Comparison of ENCODE assay signal across 10 mouse cellular contexts in genomic region chrX:102060891-102061290, GRCm38 (mm10). TPM values are rescaled to one million over a fixed set of nuclear protein-coding genes. Genes with fewer than 3 reads are reported as not detected.
A peak's percentile ranks its signal among the peaks of the same experiment; 100 is the strongest.
DNase-seq lines count a peak whose midpoint lies in the region; ATAC-seq lines count a peak whose summit lies in the region.
"Had no signal": no experiment of that assay in that cellular context is flagged by ENCODE, and none has a peak within 500 bp of the region (broad histone marks: within the 10 kb centered on the region; RNA-seq: fewer than 3 reads in every experiment).

No protein-coding gene starts in this region.

- no peaks in the 10 kb centered on the region for H3K9me3 ChIP-seq in forebrain, embryonic 14.5 days (replicated peaks; ENCODE audit: control insufficient read depth, low read length)
- H3K9me3 ChIP-seq in forebrain, embryonic 13.5 days (replicated peaks), result no peaks in the 10 kb centered on the region
- H3K9me3 ChIP-seq: limb, embryonic 13.5 days had no signal

- H3K4me1 ChIP-seq in forebrain, embryonic 14.5 days (ENCODE audit: control insufficient read depth, insufficient read depth, low read length), result no peaks in the 10 kb centered on the region
- H3K4me1 ChIP-seq in forebrain, embryonic 13.5 days, result peaks cover 19% of the 10 kb centered on the region; the same call in 1 of the 2 replicates

- no peak overlapping the region for H3K4me3 ChIP-seq in forebrain, embryonic 14.5 days (ENCODE audit: low read depth, low read length)
- H3K4me3 ChIP-seq in forebrain, embryonic 13.5 days, result no peak overlapping the region
- H3K4me3 ChIP-seq: limb, embryonic 13.5 days had no signal

- no peaks in the 10 kb centered on the region for H3K27me3 ChIP-seq in forebrain, embryonic 14.5 days (replicated peaks; ENCODE audit: control insufficient read depth, insufficient read depth, low read length)
- H3K27me3 ChIP-seq in forebrain, embryonic 13.5 days, result peaks cover 6% of the 10 kb centered on the region; the same call in 1 of the 2 replicates
- H3K27me3 ChIP-seq: CH12.LX had no signal

- no peak overlapping the region for H3K4me2 ChIP-seq in forebrain, embryonic 14.5 days (ENCODE audit: low read length)
- no peak overlapping the region for H3K4me2 ChIP-seq in forebrain, embryonic 13.5 days
- H3K4me2 ChIP-seq: limb, embryonic 13.5 days had no signal

- ATAC-seq in forebrain, embryonic 14.5 days, result 0 out of 2 replicates have a peak, but pooled peaks have one; percentile 42
- no peak for ATAC-seq in forebrain, embryonic 13.5 days

- no peak overlapping the region for H3K9ac ChIP-seq in forebrain, embryonic 14.5 days (ENCODE audit: low read length)
- H3K9ac ChIP-seq in forebrain, embryonic 13.5 days, result no peak overlapping the region
- H3K9ac ChIP-seq: limb, embryonic 13.5 days had no signal

- no peaks in the 10 kb centered on the region for H3K36me3 ChIP-seq in forebrain, embryonic 14.5 days (ENCODE audit: control insufficient read depth, insufficient read depth, low read length)
- H3K36me3 ChIP-seq in forebrain, embryonic 13.5 days (ENCODE audit: poor library complexity, severe bottlenecking), result no peaks in the 10 kb centered on the region
- H3K36me3 ChIP-seq: limb, embryonic 13.5 days had no signal

- peak; percentile 57 for DNase-seq in forebrain, embryonic 14.5 days (ENCODE audit: low spot score)
- peak; percentile 59 for DNase-seq in 3134 (ENCODE audit: extremely low read depth, insufficient read length, low spot score)
- DNase-seq in cerebellum, postnatal 14 days, result peak; percentile 65 to 68
- peak; percentile 46 for DNase-seq in kidney, adult 9 months
- DNase-seq in skeletal muscle tissue, adult 2 months (ENCODE audit: low read depth, low spot score), result peak; percentile 54
- no peak for DNase-seq in right cerebral cortex, adult 2 months (ENCODE audit: low spot score in 2 of 2)
- DNase-seq in c-Kit-positive CD71-positive TER-119-positive erythroid progenitor cells, embryonic 14.5 days (ENCODE audit: low spot score), result no peak

- no peak overlapping the region for H3K27ac ChIP-seq in forebrain, embryonic 14.5 days (ENCODE audit: low read depth, low read length)
- no peak overlapping the region for H3K27ac ChIP-seq in forebrain, embryonic 13.5 days
- H3K27ac ChIP-seq: limb, embryonic 13.5 days had no signal

- 36% methylated on average over 2 of the region's 2 CpGs for WGBS in forebrain, embryonic 14.5 days
- 19% methylated on average over 2 of the region's 2 CpGs for WGBS in forebrain, embryonic 13.5 days

RNA-seq across cellular contexts. Expression of gene Rtl5, which starts 10.2 kb away (rescaled TPM):
- 9.6 and 11.0 TPM in 2 replicates for polyA plus RNA-seq in forebrain, embryonic 14.5 days (2014; fragmentation: Nextera tagmentation; extraction: Ambion mirVana)
- 9.4 and 10.3 TPM in 2 replicates for polyA plus RNA-seq in forebrain, embryonic 13.5 days (2015; fragmentation: Nextera tagmentation; extraction: Ambion mirVana)

RNA-seq across cellular contexts. Expression of gene Pin4, which starts 58.4 kb away (rescaled TPM):
- 59.3 and 79.6 TPM in 2 replicates for polyA plus RNA-seq in forebrain, embryonic 14.5 days (2014; fragmentation: Nextera tagmentation; extraction: Ambion mirVana)
- 70.5 and 86.0 TPM in 2 replicates for polyA plus RNA-seq in forebrain, embryonic 13.5 days (2015; fragmentation: Nextera tagmentation; extraction: Ambion mirVana)

Comparison
In these comparisons a context has a peak if more than half of its experiments do, and no peak if none do; other contexts are left out.
1. DNase-seq: peak in forebrain, embryonic 14.5 days (single experiment), 3134 (single experiment), cerebellum, postnatal 14 days (2 of 2), kidney, adult 9 months (single experiment) and skeletal muscle tissue, adult 2 months (single experiment); none in right cerebral cortex, adult 2 months (0 of 2) and c-Kit-positive CD71-positive TER-119-positive erythroid progenitor cells, embryonic 14.5 days (single experiment).